Mouse (Mus musculus) CH12.LX (cell line): ENCODE results near the gene Dab1. TPM values are rescaled to one million over a fixed set of nuclear protein-coding genes. Genes with fewer than 3 reads are reported as not detected.

Source experiments
- DNase-seq: peaks from one replicate; pipeline ENCODE4 v3.0.0-alpha.2; 2013; ENCODE audit errors: extremely low read depth
- H3K27ac ChIP-seq: 2 replicates; pipeline ENCODE4 v1.5.1; 2012; ENCODE audit warnings: low read depth, mild to moderate bottlenecking, control low read depth, moderate library complexity; ENCODE audit not compliant: insufficient read depth
- H3K27me3 ChIP-seq: replicated peaks from 2 replicates; pipeline ENCODE3; 2012; ENCODE audit warnings: inconsistent platforms
- H3K36me3 ChIP-seq, 2 experiments: replicated peaks in 1 of 2; 2 replicates each; pipeline versions ENCODE3 to v1.6.1; 2012; ENCODE audit warnings: inconsistent platforms in 1 of 2, low read length in 1 of 2, mild to moderate bottlenecking in 1 of 2, mixed read lengths in 1 of 2, moderate library complexity in 1 of 2; ENCODE audit not compliant: control insufficient read depth in 1 of 2, insufficient read depth in 1 of 2
- H3K4me1 ChIP-seq, 2 experiments: 2 replicates each; pipeline ENCODE4 v1.6.1; 2012; ENCODE audit warnings: inconsistent platforms in 1 of 2, moderate library complexity in 1 of 2; ENCODE audit not compliant: insufficient read depth in 2 of 2, control insufficient read depth in 1 of 2
- H3K4me2 ChIP-seq: 2 replicates; pipeline ENCODE4 v1.6.1; 2012; ENCODE audit warnings: low read depth, mild to moderate bottlenecking, control low read depth; ENCODE audit not compliant: poor library complexity, insufficient read depth, severe bottlenecking
- H3K4me3 ChIP-seq, 3 experiments: fragments of 150-350 bp in 1 of 3; sonication (generic) in 1 of 3; replicated peaks in 1 of 3; 2 replicates each; pipeline versions ENCODE3 to v1.5.1; 2011 to 2012; ENCODE audit warnings: low read depth in 2 of 3, low read length in 2 of 3, mild to moderate bottlenecking in 2 of 3, moderate library complexity in 2 of 3, control low read depth in 1 of 3, improper control_type of control experiment in 1 of 3, inconsistent platforms in 1 of 3, mixed read lengths in 1 of 3; ENCODE audit not compliant: poor library complexity in 1 of 3
- H3K79me2 ChIP-seq: replicated peaks from 2 replicates; pipeline ENCODE4 v1.6.1; 2012; ENCODE audit warnings: mild to moderate bottlenecking, moderate library complexity; ENCODE audit not compliant: control insufficient read depth, poor library complexity, insufficient read depth, severe bottlenecking; ENCODE audit errors: extremely low read depth
- H3K9ac ChIP-seq: 2 replicates; pipeline ENCODE4 v1.6.1; 2012; ENCODE audit warnings: low read depth, mild to moderate bottlenecking, control low read depth, moderate library complexity; ENCODE audit not compliant: insufficient read depth
- H3K9me3 ChIP-seq: replicated peaks from 2 replicates; pipeline ENCODE3; 2012; ENCODE audit warnings: low read length, inconsistent platforms, mixed read lengths
- CHD1 ChIP-seq: IDR thresholded peaks from 2 replicates; pipeline ENCODE4 v1.6.1; 2012; ENCODE audit warnings: low read depth, low read length, improper control_type of control experiment, inconsistent platforms
- CTCF ChIP-seq, 2 experiments: IDR thresholded peaks in 1 of 2; conservative IDR thresholded peaks in 1 of 2; 2 replicates each; pipeline ENCODE4 v1.5.1; 2011 to 2012; ENCODE audit warnings: low read depth in 2 of 2, low read length in 2 of 2, improper control_type of control experiment in 1 of 2, inconsistent platforms in 1 of 2, mild to moderate bottlenecking in 1 of 2, moderate library complexity in 1 of 2
- ELF1 ChIP-seq: IDR thresholded peaks from 2 replicates; pipeline ENCODE4 v1.6.1; 2014; ENCODE audit warnings: low read depth, mild to moderate bottlenecking, inconsistent platforms, low read length, improper control_type of control experiment
- HCFC1 ChIP-seq: IDR thresholded peaks from 2 replicates; pipeline ENCODE4 v1.6.1; 2012; ENCODE audit warnings: low read depth, mild to moderate bottlenecking, inconsistent platforms, low read length, improper control_type of control experiment
- IRF4 ChIP-seq: IDR thresholded peaks from 2 replicates; pipeline ENCODE4 v1.6.1; 2014; ENCODE audit warnings: low read depth, mild to moderate bottlenecking, inconsistent platforms, low read length, improper control_type of control experiment
- JUND ChIP-seq: conservative IDR thresholded peaks from 2 replicates; pipeline ENCODE4 v1.6.1; 2011; ENCODE audit warnings: low read depth, low read length, improper control_type of control experiment
- MAFK ChIP-seq: IDR thresholded peaks from 2 replicates; pipeline ENCODE4 v1.6.1; 2011; ENCODE audit warnings: low read length, improper control_type of control experiment; ENCODE audit not compliant: insufficient replicate concordance
- MAX ChIP-seq: IDR thresholded peaks from 2 replicates; pipeline ENCODE4 v1.6.1; 2011; ENCODE audit warnings: low read length, improper control_type of control experiment
- MEF2A ChIP-seq: IDR thresholded peaks from 2 replicates; pipeline ENCODE4 v1.6.1; 2014; ENCODE audit warnings: low read depth, mild to moderate bottlenecking, inconsistent platforms, low read length, improper control_type of control experiment, borderline replicate concordance
- MYC ChIP-seq: IDR thresholded peaks from 2 replicates; pipeline ENCODE4 v1.6.1; 2011; ENCODE audit warnings: low read depth, mild to moderate bottlenecking, improper control_type of control experiment, low read length
- NELFE ChIP-seq: IDR thresholded peaks from 2 replicates; pipeline ENCODE4 v1.6.1; 2011; ENCODE audit warnings: low read depth, low read length, improper control_type of control experiment
- NRF1 ChIP-seq: IDR thresholded peaks from 2 replicates; pipeline ENCODE4 v1.6.1; 2014; ENCODE audit warnings: low read depth, mild to moderate bottlenecking, inconsistent platforms, low read length, improper control_type of control experiment, moderate library complexity
- RAD21 ChIP-seq: IDR thresholded peaks from 2 replicates; pipeline ENCODE4 v1.6.1; 2011; ENCODE audit warnings: low read depth, mild to moderate bottlenecking, low read length, improper control_type of control experiment, moderate library complexity
- RCOR1 ChIP-seq: conservative IDR thresholded peaks from 2 replicates; pipeline ENCODE4 v1.6.1; 2012; ENCODE audit warnings: low read depth, mild to moderate bottlenecking, inconsistent platforms, low read length, improper control_type of control experiment
- SIN3A ChIP-seq: IDR thresholded peaks from 2 replicates; pipeline ENCODE4 v1.6.1; 2012; ENCODE audit warnings: low read length, improper control_type of control experiment, inconsistent platforms
- TCF12 ChIP-seq: IDR thresholded peaks from 2 replicates; pipeline ENCODE4 v1.6.1; 2014; ENCODE audit warnings: low read depth, mild to moderate bottlenecking, inconsistent platforms, low read length, improper control_type of control experiment
- USF2 ChIP-seq: conservative IDR thresholded peaks from 2 replicates; pipeline ENCODE4 v1.6.1; 2011; ENCODE audit warnings: low read depth, low read length, improper control_type of control experiment
- ZKSCAN1 ChIP-seq: IDR thresholded peaks from 2 replicates; pipeline ENCODE4 v1.6.1; 2012; ENCODE audit warnings: low read depth, inconsistent platforms, low read length, improper control_type of control experiment, borderline replicate concordance
- ZMIZ1 ChIP-seq: IDR thresholded peaks from 2 replicates; pipeline ENCODE4 v1.6.1; 2012; ENCODE audit warnings: low read depth, mild to moderate bottlenecking, inconsistent platforms, low read length, improper control_type of control experiment
- dilution Hi-C: fragments of 300-500 bp; cut with MboI; formaldehyde crosslinking; loops from 2 replicates; pipeline ENCODE4 v1.14.3; 2020; ENCODE audit warnings: low sequenced_read_pairs; ENCODE audit not compliant: extremely low pct_unique_long_range_greater_than_20kb, extremely low pct_ligation_motif_present
- in situ Hi-C: fragments of 300-500 bp; cut with MboI; formaldehyde crosslinking; loops from 3 replicates; pipeline ENCODE4 v1.14.3; 2019; ENCODE audit warnings: low sequenced_read_pairs, low pct_ligation_motif_present, low pct_unique_long_range_greater_than_20kb, mixed read lengths
- polyA plus RNA-seq: library from polyadenylated mRNA; unstranded; fragments of >175 nt; gene quantifications from 2 replicates; pipeline ENCODE4 v1.2.1, GENCODE M21; 2012; ENCODE audit warnings: low read depth; ENCODE audit not compliant: insufficient read length
- total RNA-seq, 2 experiments: library from RNA; depleted of rRNA; stranded (reverse); fragments of 300-350 nt in 1 of 2; fragments of >200 nt in 1 of 2; gene quantifications; 2 replicates each; pipeline ENCODE4 v1.2.3; 2012 to 2014

Gene Dab1
- total and polyA plus RNA-seq, 3 experiments: not detected

GRCm38 (mm10) chr4:104697703-104698102 is 1078.5 kb downstream of the Dab1 start:
- no peaks in the 10 kb centered on the region for H3K36me3 ChIP-seq
- no peak for DNase-seq
- no peaks in the 10 kb centered on the region for H3K79me2 ChIP-seq
- H3K4me1 ChIP-seq: no peaks in the 10 kb centered on the region
- H3K27ac ChIP-seq: no peak overlapping the region
- peaks cover 25% of the 10 kb centered on the region for H3K9me3 ChIP-seq
- dilution Hi-C loops: no loop called here
- no peak overlapping the region for H3K4me3 ChIP-seq
- H3K27me3 ChIP-seq: no peaks in the 10 kb centered on the region
- no peak overlapping the region for H3K4me2 ChIP-seq
- TF ChIP-seq ZKSCAN1 (no peak), MAX (no peak), MAFK (no peak), CTCF (conservative IDR thresholded peaks at IDR 0.05 in 1 of 2, IDR thresholded peaks at IDR 0.05 in 1 of 2; ENCODE audit: low read depth in 2 of 2, low read length in 2 of 2) (no peak), MYC (no peak), USF2 (no peak), CHD1 (no peak), NRF1 (no peak), NELFE (no peak)
- TF ChIP-seq, all 38 proteins: peak for 0
- in situ Hi-C loops: no loop called here
- H3K9ac ChIP-seq: no peak overlapping the region

GRCm38 (mm10) chr4:104705664-104706645 is 1086.8 kb downstream of the Dab1 start:
- Histone ChIP-seq H3K4me2 (no peak overlapping the region), H3K4me3 (no peak overlapping the region), H3K9ac (no peak overlapping the region)
- no peak for TF ChIP-seq IRF4
- no peak for TF ChIP-seq RCOR1
- TF ChIP-seq ZMIZ1: no peak
- no peak for TF ChIP-seq JUND
- TF ChIP-seq ELF1: no peak
- TF ChIP-seq SIN3A: no peak
- no peak for TF ChIP-seq MEF2A
- no peak for TF ChIP-seq RAD21
- TF ChIP-seq CTCF (conservative IDR thresholded peaks at IDR 0.05 in 1 of 2, IDR thresholded peaks at IDR 0.05 in 1 of 2; ENCODE audit: low read depth in 2 of 2, low read length in 2 of 2): no peak
- no peak for TF ChIP-seq HCFC1
- TF ChIP-seq TCF12: no peak
- TF ChIP-seq, all 38 proteins: peak for 0
- H3K36me3 ChIP-seq: no peaks in the 10 kb centered on the region
- no peaks in the 10 kb centered on the region for H3K79me2 ChIP-seq
- no peak overlapping the region for H3K27ac ChIP-seq
- H3K4me1 ChIP-seq: no peaks in the 10 kb centered on the region
- no peaks in the 10 kb centered on the region for H3K27me3 ChIP-seq
- peaks cover 43% of the 10 kb centered on the region for H3K9me3 ChIP-seq
- DNase-seq: no peak
- in situ Hi-C loops: no loop called here
- dilution Hi-C loops: no loop called here
